Mouse (Mus musculus) heart, embryonic 15.5 days (tissue): Measurements from ENCODE around the gene Gm43064. TPM values are rescaled to one million over a fixed set of nuclear protein-coding genes. Genes with fewer than 3 reads are reported as not detected.
A peak's percentile ranks its signal among the peaks of the same experiment; 100 is the strongest.
"Not testable (repeated sequence)": the region's sequence is repeated elsewhere in the genome, so short reads cannot be mapped to it uniquely, and the experiment has no call there.

Experiments used
- ATAC-seq: fragments of 200-750 bp; cut with Nextera tagmentation; replicated peaks from 2 replicates; pipeline ENCODE4 v1.8.0; 2017; ENCODE audit warnings: low read depth, moderate TSS enrichment; ENCODE audit not compliant: insufficient number of reproducible peaks, insufficient read depth, low FRiP score
- H3K27ac ChIP-seq: fragments of 300-500 bp; sonication (generic); 2 replicates; pipeline ENCODE4 v1.5.1; 2015; ENCODE audit warnings: mild to moderate bottlenecking, inconsistent platforms
- H3K27me3 ChIP-seq: fragments of 300-500 bp; sonication (generic); 2 replicates; pipeline ENCODE4 v1.6.1; 2015; ENCODE audit warnings: inconsistent platforms
- H3K36me3 ChIP-seq: fragments of 300-500 bp; sonication (generic); 2 replicates; pipeline ENCODE4 v1.6.1; 2015; ENCODE audit warnings: mild to moderate bottlenecking, inconsistent platforms
- H3K4me1 ChIP-seq: fragments of 300-500 bp; sonication (generic); replicated peaks from 2 replicates; pipeline ENCODE4 v1.6.1; 2015; ENCODE audit warnings: inconsistent platforms
- H3K4me2 ChIP-seq: fragments of 300-500 bp; sonication (generic); 2 replicates; pipeline ENCODE4 v1.6.1; 2015; ENCODE audit warnings: inconsistent platforms, mild to moderate bottlenecking, moderate library complexity
- H3K4me3 ChIP-seq: fragments of 300-500 bp; sonication (generic); 2 replicates; pipeline ENCODE4 v1.5.1; 2015; ENCODE audit warnings: mild to moderate bottlenecking, inconsistent platforms
- H3K9ac ChIP-seq: fragments of 300-500 bp; sonication (generic); 2 replicates; pipeline ENCODE4 v1.6.1; 2015; ENCODE audit warnings: mild to moderate bottlenecking, inconsistent platforms
- H3K9me3 ChIP-seq: fragments of 300-500 bp; sonication (generic); replicated peaks from 2 replicates; pipeline ENCODE4 v1.6.1; 2016; ENCODE audit warnings: inconsistent platforms
- WGBS: fragments of 180-500 bp; shearing (Covaris S2); methylation state at CpG from one replicate; pipeline ENCODE4 v1.1.7; 2015; ENCODE audit warnings: mixed read lengths; 5-methylcytosine and 5-hydroxymethylcytosine counted together
- polyA plus RNA-seq: library from polyadenylated mRNA; unstranded; fragments of >200 nt; fragmentation: Nextera tagmentation; extraction: Ambion mirVana; gene quantifications from 2 replicates; pipeline ENCODE4 v1.2.1, GENCODE M21; 2015

The Gm43064 gene
- polyA plus RNA-seq, 1 experiment from 2014 or later = not detected

GRCm38 (mm10) chr3:103801631-103802531 is 7.5 kb upstream of the Gm43064 start:
- Histone ChIP-seq H3K9ac (no peak overlapping the region; the same call in 1 of the 2 replicates), H3K4me1 (peaks cover 15% of the 10 kb centered on the region), H3K36me3 (peaks cover 20% of the 10 kb centered on the region), H3K4me3 (no peak overlapping the region), H3K27ac (peak overlapping the region; percentile 88), H3K27me3 (no peaks in the 10 kb centered on the region), H3K4me2 (peak overlapping the region; percentile 40), H3K9me3 (no peaks in the 10 kb centered on the region)
- 39% methylated on average over 10 of the region's 10 CpGs for WGBS
- peak; percentile 95 for ATAC-seq

GRCm38 (mm10) chr3:103802861-103803260 is 6.5 kb upstream of the Gm43064 start:
- no peaks in the 10 kb centered on the region for H3K9me3 ChIP-seq
- H3K27ac ChIP-seq = peak overlapping the region; percentile 72
- no peak overlapping the region for H3K4me2 ChIP-seq
- peaks cover 18% of the 10 kb centered on the region for H3K4me1 ChIP-seq
- no peak overlapping the region for H3K9ac ChIP-seq
- WGBS = 70% methylated on average over 8 of the region's 8 CpGs
- peaks cover 21% of the 10 kb centered on the region for H3K36me3 ChIP-seq
- no peak for ATAC-seq
- H3K4me3 ChIP-seq = no peak overlapping the region
- H3K27me3 ChIP-seq = no peaks in the 10 kb centered on the region

GRCm38 (mm10) chr3:103805671-103806070 is 3.7 kb upstream of the Gm43064 start:
- Histone ChIP-seq H3K27ac (no peak overlapping the region), H3K4me2 (no peak overlapping the region), H3K4me3 (no peak overlapping the region), H3K9ac (no peak overlapping the region), H3K9me3 (no peaks in the 10 kb centered on the region), H3K36me3 (peaks cover 21% of the 10 kb centered on the region), H3K27me3 (no peaks in the 10 kb centered on the region), H3K4me1 (peaks cover 33% of the 10 kb centered on the region)
- ATAC-seq = no peak
- 89% methylated on average over 1 of the region's 1 CpGs for WGBS

- H3K4me3 ChIP-seq = peak overlapping the region; percentile 84
These were observed 402 bp downstream of the Gm43064 start for GRCm38 (mm10) chr3:103809799-103810150.

GRCm38 (mm10) chr3:103810967-103811366 is 1.6 kb downstream of the Gm43064 start:
- H3K36me3 ChIP-seq = peaks cover 26% of the 10 kb centered on the region
- no peak for ATAC-seq
- H3K4me3 ChIP-seq = no peak overlapping the region
- 84% methylated on average over 6 of the region's 6 CpGs for whole genome bisulfite sequencing
- no peak overlapping the region for H3K4me2 ChIP-seq
- H3K27me3 ChIP-seq = no peaks in the 10 kb centered on the region
- no peaks in the 10 kb centered on the region for H3K9me3 ChIP-seq
- H3K9ac ChIP-seq = no peak overlapping the region
- H3K4me1 ChIP-seq = peaks cover 18% of the 10 kb centered on the region
- no peak overlapping the region for H3K27ac ChIP-seq

More at GRCm38 (mm10) chr3:103809799-103810150, 402 bp downstream of the Gm43064 start:
- Histone ChIP-seq H3K9ac (peak overlapping the region; percentile 84), H3K36me3 (peaks cover 21% of the 10 kb centered on the region), H3K27me3 (no peaks in the 10 kb centered on the region), H3K9me3 (no peaks in the 10 kb centered on the region), H3K4me1 (peaks cover 18% of the 10 kb centered on the region), H3K4me2 (peak overlapping the region; percentile 71), H3K27ac (peak overlapping the region; percentile 94)
- ATAC-seq = peak; percentile 28
- WGBS = under 1% methylated on average over 14 of the region's 14 CpGs

GRCm38 (mm10) chr3:103827548-103827947 is 18.2 kb downstream of the Gm43064 start:
- peaks cover 4% of the 10 kb centered on the region; the same call in 1 of the 2 replicates for H3K36me3 ChIP-seq
- no peaks in the 10 kb centered on the region for H3K9me3 ChIP-seq
- ATAC-seq = no peak
- H3K4me1 ChIP-seq = peaks cover 8% of the 10 kb centered on the region
- H3K9ac ChIP-seq = no peak overlapping the region
- no peak overlapping the region for H3K4me2 ChIP-seq
- no peak overlapping the region for H3K27ac ChIP-seq
- H3K4me3 ChIP-seq = no peak overlapping the region
- no peaks in the 10 kb centered on the region for H3K27me3 ChIP-seq

- ATAC-seq = no peak
- 80% methylated on average over 3 of the region's 3 CpGs for WGBS
- H3K27ac ChIP-seq = no peak overlapping the region
- no peaks in the 10 kb centered on the region for H3K9me3 ChIP-seq
- no peaks in the 10 kb centered on the region for H3K27me3 ChIP-seq
- H3K4me1 ChIP-seq = peaks cover 10% of the 10 kb centered on the region
- no peak overlapping the region for H3K4me2 ChIP-seq
- H3K36me3 ChIP-seq = no peaks in the 10 kb centered on the region
- H3K4me3 ChIP-seq = no peak overlapping the region
- no peak overlapping the region for H3K9ac ChIP-seq
These were observed 19.7 kb downstream of the Gm43064 start for GRCm38 (mm10) chr3:103829036-103829435.

- H3K36me3 ChIP-seq, H3K9me3 ChIP-seq, H3K4me3 ChIP-seq, H3K9ac ChIP-seq, ATAC-seq, H3K4me2 ChIP-seq, H3K27me3 ChIP-seq: not testable (repeated sequence)
- 64% methylated on average over 1 of the region's 1 CpGs for WGBS
- H3K4me1 ChIP-seq = peaks cover 10% of the 10 kb centered on the region
- H3K27ac ChIP-seq = peak overlapping the region; percentile 17; the same call in 1 of the 2 replicates
These were observed 21.3 kb downstream of the Gm43064 start for GRCm38 (mm10) chr3:103830681-103831080.

GRCm38 (mm10) chr3:103831146-103831545 is 21.8 kb downstream of the Gm43064 start:
- Histone ChIP-seq H3K9me3 (no peaks in the 10 kb centered on the region), H3K36me3 (no peaks in the 10 kb centered on the region), H3K4me1 (peaks cover 10% of the 10 kb centered on the region), H3K4me2 (no peak overlapping the region), H3K9ac (no peak overlapping the region), H3K27ac (peak overlapping the region; percentile 17; the same call in 1 of the 2 replicates), H3K27me3 (no peaks in the 10 kb centered on the region), H3K4me3 (no peak overlapping the region)
- no peak for ATAC-seq
- WGBS = 39% methylated on average over 7 of the region's 7 CpGs

GRCm38 (mm10) chr3:103832426-103832825 is 23.1 kb downstream of the Gm43064 start, which contains the start of gene Bcl2l15:
Bcl2l15 (plus strand) TSS chr3:103832601.
- Histone ChIP-seq H3K36me3 (no peaks in the 10 kb centered on the region), H3K4me2 (no peak within 1 kb of the TSS), H3K4me1 (peaks cover 10% of the 10 kb centered on the region), H3K27ac (peak within 1 kb of the TSS; percentile 17; the same call in 1 of the 2 replicates), H3K9ac (no peak within 1 kb of the TSS), H3K9me3 (no peaks in the 10 kb centered on the region), H3K4me3 (no peak within 1 kb of the TSS), H3K27me3 (no peaks in the 10 kb centered on the region)
- ATAC-seq = no peak

- no peak overlapping the region for H3K9ac ChIP-seq
- no peak overlapping the region for H3K4me3 ChIP-seq
- no peak overlapping the region for H3K4me2 ChIP-seq
- ATAC-seq = no peak
- 86% methylated on average over 2 of the region's 2 CpGs for WGBS
- H3K27me3 ChIP-seq = no peaks in the 10 kb centered on the region
- no peak overlapping the region for H3K27ac ChIP-seq
- H3K9me3 ChIP-seq = no peaks in the 10 kb centered on the region
- peaks cover 10% of the 10 kb centered on the region for H3K4me1 ChIP-seq
- H3K36me3 ChIP-seq = no peaks in the 10 kb centered on the region
These were observed 24.6 kb downstream of the Gm43064 start for GRCm38 (mm10) chr3:103834001-103834400.
